Mouse (Mus musculus): ENCODE results near the gene Hspa14. TPM values are rescaled to one million over a fixed set of nuclear protein-coding genes. Genes with fewer than 3 reads are reported as not detected.
A peak's percentile ranks its signal among the peaks of the same experiment; 100 is the strongest.

The Hspa14 gene
- total RNA-seq (2014; fragmentation: Nextera tagmentation) (119 and 121 TPM in 2 replicates), total RNA-seq (2017) (161 and 179 TPM in 2 replicates)

DNA sequence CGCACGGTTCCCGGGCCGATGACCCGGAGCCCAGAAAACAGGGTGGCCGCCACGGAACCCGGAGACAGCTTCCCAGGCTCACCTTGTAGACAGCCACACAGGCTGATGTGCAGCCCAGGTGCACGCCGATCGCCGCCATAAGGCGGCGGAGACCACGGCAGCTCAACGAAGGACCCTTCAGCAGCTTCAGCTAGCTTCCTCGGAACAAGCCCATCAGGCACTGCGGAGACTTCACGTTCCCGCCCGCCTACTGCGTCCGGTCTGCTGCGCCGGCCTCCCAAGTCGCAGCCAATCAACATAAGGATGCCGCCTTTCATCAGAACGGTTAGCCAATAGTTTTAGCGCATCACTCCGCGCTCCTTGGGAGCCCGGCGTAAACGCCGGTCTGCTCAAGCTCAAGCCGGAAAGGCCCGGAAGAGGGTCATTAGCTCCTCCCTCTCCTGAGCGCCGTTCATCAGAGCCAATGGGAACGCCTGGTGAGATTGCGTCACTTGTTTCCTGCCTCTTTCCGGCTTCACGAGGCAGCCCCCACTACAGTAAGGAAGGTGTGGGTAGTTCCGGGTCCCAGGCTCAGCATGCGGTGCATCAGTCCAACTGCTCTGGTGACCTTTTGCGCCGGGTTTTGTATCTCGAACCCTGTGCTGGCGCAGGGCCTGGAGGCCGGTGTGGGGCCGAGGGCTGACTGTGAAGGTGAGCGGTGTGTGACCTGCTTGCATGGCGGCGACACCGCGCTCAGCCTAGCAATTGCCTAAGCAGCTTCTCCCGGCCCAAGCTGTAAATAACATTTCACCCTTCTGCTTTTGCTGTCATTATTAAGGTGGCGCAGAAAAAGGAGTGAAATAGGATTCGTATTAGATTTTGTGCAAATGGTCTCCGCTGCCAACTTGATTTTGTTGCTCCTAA lies at the start of gene Hspa14, which contains the start of the genes Gm45902 and Cdnf:
Gene Hspa14 (minus strand): TSS at position 263 of the 903 bp plus-strand sequence.
Gene Gm45902 (minus strand): TSS at position 239 of the 903 bp plus-strand sequence.
Gene Cdnf (plus strand): TSS at position 479 of the 903 bp plus-strand sequence.
- peak; percentile 96 for ATAC-seq (replicated peaks; ENCODE audit: low FRiP score, low TSS enrichment, poor library complexity, severe bottlenecking)

- ATAC-seq (replicated peaks; ENCODE audit: low FRiP score, low TSS enrichment, poor library complexity, severe bottlenecking), result peak; percentile 77
These were observed 34.0 kb upstream of the Hspa14 start for GRCm38 (mm10) chr2:3546588-3546987.

DNA sequence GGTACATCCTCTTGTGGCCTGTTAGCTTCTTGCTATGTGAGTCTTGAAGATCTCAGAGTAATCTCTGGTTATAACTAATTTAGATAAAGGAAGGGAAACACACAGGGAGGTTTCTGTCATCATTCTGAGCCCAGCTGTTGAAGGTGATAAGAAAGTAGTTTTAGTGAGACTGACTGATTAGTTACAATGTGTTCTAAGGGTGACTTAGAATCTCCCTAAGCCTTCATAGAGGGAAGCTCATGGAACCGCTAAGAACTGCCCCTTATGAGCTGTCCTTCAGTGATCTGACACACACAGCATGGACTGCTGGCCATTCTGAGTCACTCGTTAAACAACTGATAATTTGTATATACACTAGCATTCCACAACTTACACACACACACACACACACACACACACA lies 33.4 kb upstream of the Hspa14 start:
- ATAC-seq (replicated peaks; ENCODE audit: low FRiP score, low TSS enrichment, poor library complexity, severe bottlenecking), result peak; percentile 83

GRCm38 (mm10) chr2:3541307-3542079 lies 28.9 kb upstream of the Hspa14 start:
- ATAC-seq (replicated peaks; ENCODE audit: low FRiP score, low TSS enrichment, poor library complexity, severe bottlenecking), result no peak

DNA sequence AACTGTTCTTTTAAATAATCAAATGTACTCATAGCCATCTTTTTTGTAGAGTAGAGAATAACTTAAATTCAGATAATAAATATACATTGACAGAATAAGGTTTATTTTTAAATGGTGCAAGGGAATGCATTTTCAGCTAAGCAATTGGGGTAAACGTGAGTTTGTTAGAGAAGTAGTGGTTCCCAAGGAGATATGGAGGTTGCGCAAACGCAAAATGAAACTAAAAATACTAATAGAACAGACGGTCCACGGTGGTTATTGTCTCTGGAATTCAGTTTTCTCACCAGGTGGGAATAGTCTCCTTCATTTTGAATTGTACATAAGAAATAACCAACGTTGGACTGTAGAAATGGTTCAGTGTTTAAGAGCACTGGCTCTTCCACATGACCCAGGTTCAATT lies 13.7 kb upstream of the Hspa14 start:
- no peak for ATAC-seq (replicated peaks; ENCODE audit: low FRiP score, low TSS enrichment, poor library complexity, severe bottlenecking)

DNA sequence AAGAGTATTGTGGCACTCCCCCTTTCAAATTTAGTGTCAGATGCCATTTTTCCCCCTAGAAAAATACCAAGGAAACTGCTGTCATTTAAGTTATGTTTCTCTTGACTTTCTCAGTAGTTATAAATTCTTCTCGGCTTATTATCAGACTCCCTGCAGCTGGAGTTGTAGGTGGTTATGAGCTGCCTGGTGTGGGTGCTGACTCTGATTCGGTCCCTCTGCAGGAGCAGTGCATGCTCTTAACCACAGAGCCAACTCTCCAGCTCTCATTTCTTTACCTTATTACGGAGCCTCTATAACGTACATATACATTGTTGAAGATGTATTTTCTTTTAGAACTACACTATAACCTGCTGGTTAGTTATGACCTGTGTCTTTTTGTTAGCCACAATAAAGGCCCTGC lies 9.9 kb upstream of the Hspa14 start:
- ATAC-seq (replicated peaks; ENCODE audit: low FRiP score, low TSS enrichment, poor library complexity, severe bottlenecking), result peak; percentile 68; the same call in 1 of the 2 replicates

GRCm38 (mm10) chr2:3512076-3512475 lies 538 bp downstream of the Hspa14 start:
- ATAC-seq (replicated peaks; ENCODE audit: low FRiP score, low TSS enrichment, poor library complexity, severe bottlenecking), result peak; percentile 28

GRCm38 (mm10) chr2:3500886-3501285 lies 11.7 kb downstream of the Hspa14 start:
- no peak for ATAC-seq (replicated peaks; ENCODE audit: low FRiP score, low TSS enrichment, poor library complexity, severe bottlenecking)

DNA sequence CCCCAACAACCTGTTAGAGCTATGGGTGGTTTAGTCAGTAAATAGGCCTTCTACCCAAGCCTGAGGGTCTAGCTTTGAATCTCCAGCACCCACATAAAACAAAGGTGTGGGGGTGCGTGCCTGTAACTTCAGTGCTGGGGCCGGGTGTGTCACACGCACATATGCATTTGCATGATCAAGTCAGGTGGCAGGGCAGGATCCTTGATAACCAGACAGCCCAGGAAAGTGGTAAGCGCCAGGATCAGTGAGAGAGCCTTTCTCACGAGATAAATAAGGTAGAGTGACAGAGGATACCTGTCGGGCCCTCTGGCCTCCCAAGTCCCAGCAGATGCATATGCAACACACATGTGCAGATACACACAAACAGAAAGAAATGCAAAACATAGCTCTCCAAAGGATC lies 13.1 kb downstream of the Hspa14 start:
- no peak for ATAC-seq (replicated peaks; ENCODE audit: low FRiP score, low TSS enrichment, poor library complexity, severe bottlenecking)

GRCm38 (mm10) chr2:3493833-3494409 lies 18.7 kb downstream of the Hspa14 start:
- peak; percentile 90 for ATAC-seq (replicated peaks; ENCODE audit: low FRiP score, low TSS enrichment, poor library complexity, severe bottlenecking)

DNA sequence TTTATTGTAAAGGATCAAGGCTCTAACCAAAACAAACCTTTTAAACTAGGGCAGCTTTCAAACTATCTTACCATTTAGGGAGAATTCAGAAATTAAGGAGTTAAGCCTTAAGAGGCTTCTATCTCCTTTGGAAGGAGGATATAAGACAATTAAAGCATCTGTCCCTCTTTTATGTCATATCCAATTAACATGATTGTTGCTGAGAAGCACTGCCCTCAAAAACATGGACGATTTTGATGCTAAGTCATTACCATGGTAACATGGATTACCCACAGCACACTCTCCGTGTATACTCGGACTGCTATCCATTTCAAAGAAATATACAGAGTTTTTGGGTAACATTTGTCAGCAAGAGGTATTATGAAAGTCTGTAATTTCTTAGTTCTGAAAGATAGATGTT lies 22.8 kb downstream of the Hspa14 start:
- no peak for ATAC-seq (replicated peaks; ENCODE audit: low FRiP score, low TSS enrichment, poor library complexity, severe bottlenecking)

DNA sequence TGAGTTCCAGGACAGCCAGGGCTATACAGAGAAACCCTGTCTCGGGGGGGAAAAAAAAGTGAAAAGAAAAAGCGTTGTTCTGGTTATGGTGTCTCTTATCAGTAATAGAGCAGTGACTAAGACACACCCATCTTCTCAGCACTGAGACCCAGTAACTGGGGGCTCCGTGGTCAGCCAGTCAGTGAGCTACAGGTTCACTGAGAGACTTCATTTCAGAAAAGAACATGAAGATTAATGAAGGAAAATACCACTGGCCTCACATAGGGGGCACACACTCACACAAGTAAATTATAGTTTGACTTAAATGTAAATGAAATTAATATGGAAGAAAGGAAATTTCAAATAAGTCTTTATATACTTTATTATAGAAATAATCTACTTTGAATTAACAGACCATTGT lies 32.4 kb downstream of the Hspa14 start:
- ATAC-seq (replicated peaks; ENCODE audit: low FRiP score, low TSS enrichment, poor library complexity, severe bottlenecking), result peak; percentile 91

GRCm38 (mm10) chr2:3475746-3476251 lies 36.8 kb downstream of the Hspa14 start:
- no peak for ATAC-seq (replicated peaks; ENCODE audit: low FRiP score, low TSS enrichment, poor library complexity, severe bottlenecking)

GRCm38 (mm10) chr2:3474861-3475283 lies 37.7 kb downstream of the Hspa14 start, which contains the start of gene Suv39h2:
Gene Suv39h2, minus strand, starts transcription at chr2:3475031.
- peak; percentile 96 for ATAC-seq (replicated peaks; ENCODE audit: low FRiP score, low TSS enrichment, poor library complexity, severe bottlenecking)

DNA sequence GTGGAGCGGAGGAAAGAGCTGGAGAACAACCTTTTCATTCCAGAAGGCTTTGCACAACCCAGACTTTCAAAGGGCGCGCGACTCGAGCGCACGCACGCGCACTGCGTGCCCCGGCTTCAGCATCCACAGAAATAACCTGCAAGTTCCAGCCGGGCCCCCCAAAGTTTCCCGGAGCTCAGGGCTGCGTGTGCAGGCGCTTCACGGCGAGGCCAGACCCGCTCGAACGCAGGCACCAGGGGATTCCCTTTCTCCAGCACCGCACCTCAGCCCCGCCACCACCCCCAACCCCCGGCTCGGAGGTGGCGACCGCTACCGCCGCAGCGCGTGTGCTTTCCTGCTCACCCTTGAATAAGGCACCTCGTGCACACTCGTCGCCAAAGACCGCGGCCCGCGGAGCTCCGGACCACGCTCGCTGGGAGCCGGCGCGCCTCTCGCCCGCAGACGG lies 38.2 kb downstream of the Hspa14 start:
- peak; percentile 58 for ATAC-seq (replicated peaks; ENCODE audit: low FRiP score, low TSS enrichment, poor library complexity, severe bottlenecking)

DNA sequence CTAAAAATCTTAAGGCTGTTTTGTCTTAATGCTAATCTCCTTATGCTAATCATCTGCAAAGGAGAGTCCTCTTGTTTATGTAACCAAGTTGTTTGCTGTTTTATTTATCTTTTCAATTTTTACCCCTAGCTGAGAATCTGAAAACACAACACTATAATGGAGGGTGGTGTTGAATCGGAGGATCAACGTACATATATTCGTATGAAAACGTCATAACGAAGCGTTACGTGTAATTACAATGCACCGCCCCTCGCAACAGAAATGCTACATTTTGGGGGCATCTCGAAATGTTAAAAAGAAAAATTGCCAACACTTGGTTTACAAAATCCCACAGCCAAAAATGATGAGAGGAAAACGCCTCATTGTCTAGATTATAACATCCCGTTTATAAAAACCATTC lies 38.7 kb downstream of the Hspa14 start:
- ATAC-seq (replicated peaks; ENCODE audit: low FRiP score, low TSS enrichment, poor library complexity, severe bottlenecking), result peak; percentile 68

DNA sequence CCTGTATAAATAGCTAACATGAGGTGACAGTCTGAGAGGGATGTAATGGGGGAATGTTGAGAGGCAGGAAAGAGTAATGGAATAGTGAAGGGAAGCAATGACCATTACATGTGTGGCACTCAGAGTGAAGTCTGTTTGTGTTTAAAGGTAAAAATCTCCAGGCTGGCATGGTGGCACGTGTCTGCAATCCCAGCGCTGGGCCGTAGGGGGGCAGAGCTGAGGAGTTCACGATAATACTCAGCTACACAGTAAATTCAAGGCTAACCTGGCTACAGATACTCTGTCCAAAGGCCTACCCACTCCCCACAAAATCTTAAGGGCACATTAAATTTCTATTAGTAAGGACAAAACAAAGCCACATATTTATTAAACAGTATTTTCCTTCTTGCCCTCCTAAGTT lies 56.0 kb downstream of the Hspa14 start:
- ATAC-seq (replicated peaks; ENCODE audit: low FRiP score, low TSS enrichment, poor library complexity, severe bottlenecking), result peak; percentile 73

GRCm38 (mm10) chr2:3453096-3453495 lies 59.5 kb downstream of the Hspa14 start:
- ATAC-seq (replicated peaks; ENCODE audit: low FRiP score, low TSS enrichment, poor library complexity, severe bottlenecking), result no peak

GRCm38 (mm10) chr2:3449431-3449830 lies 63.2 kb downstream of the Hspa14 start:
- ATAC-seq (replicated peaks; ENCODE audit: low FRiP score, low TSS enrichment, poor library complexity, severe bottlenecking), result no peak
